Mouse (Mus musculus): ENCODE results near the gene Tanc1.

- TF ChIP-seq CTCF (IDR thresholded peaks at IDR 0.05; ENCODE audit: insufficient read depth, low read depth, low read length) (no peak), POLR2A (IDR thresholded peaks at IDR 0.05; ENCODE audit: insufficient read depth, low read depth, low read length) (no peak)
These were observed 79.3 kb downstream of the Tanc1 start for GRCm38 (mm10) chr2:59691112-59691511.
